Mouse (Mus musculus): ENCODE data around the gene Dock10. TPM values are rescaled to one million over a fixed set of nuclear protein-coding genes. Genes with fewer than 3 reads are reported as not detected.
"Not testable (repeated sequence)": the region's sequence is repeated elsewhere in the genome, so short reads cannot be mapped to it uniquely, and the experiment has no call there.

Gene Dock10
- polyA plus RNA-seq, 2 experiments = 8.2 to 9.1 TPM

- H3K9me3 ChIP-seq (ENCODE audit: control insufficient read depth, low read length) = no peaks in the 10 kb centered on the region
- H3K27ac ChIP-seq (replicated peaks; ENCODE audit: low read depth, low read length) = no peak overlapping the region
- H3K36me3 ChIP-seq (ENCODE audit: control insufficient read depth, insufficient read depth, low read length) = no peaks in the 10 kb centered on the region
- DNase-seq (ENCODE audit: low spot score) (no peak), ATAC-seq (ENCODE audit: low FRiP score, low read depth) (no peak)
- H3K4me2 ChIP-seq (replicated peaks; ENCODE audit: low read depth, low read length, severe bottlenecking) = no peak overlapping the region
- no peak overlapping the region for H3K4me3 ChIP-seq (replicated peaks; ENCODE audit: low read length)
- no peak for TF ChIP-seq POLR2A (IDR thresholded peaks at IDR 0.05; ENCODE audit: borderline replicate concordance, extremely low read depth, insufficient read depth, insufficient read length)
- peaks cover 10% of the 10 kb centered on the region; the same call in 1 of the 2 replicates for H3K4me1 ChIP-seq (ENCODE audit: control insufficient read depth, insufficient read depth, low read length)
- no peak overlapping the region for H3K9ac ChIP-seq (ENCODE audit: low read depth, low read length, severe bottlenecking)
- 34% methylated on average over 2 of the region's 2 CpGs for WGBS
- peaks cover 13% of the 10 kb centered on the region; the same call in 1 of the 2 replicates for H3K27me3 ChIP-seq (ENCODE audit: control insufficient read depth, insufficient read depth, low read length)
These were observed 2.3 kb downstream of the Dock10 start for GRCm38 (mm10) chr1:80756060-80756439.

- no peak for ATAC-seq (ENCODE audit: low FRiP score, low read depth)
- no peaks in the 10 kb centered on the region for H3K9me3 ChIP-seq (ENCODE audit: control insufficient read depth, low read length)
- peaks cover 10% of the 10 kb centered on the region; the same call in 1 of the 2 replicates for H3K4me1 ChIP-seq (ENCODE audit: control insufficient read depth, insufficient read depth, low read length)
- no peak for DNase-seq (ENCODE audit: low spot score)
- H3K36me3 ChIP-seq (ENCODE audit: control insufficient read depth, insufficient read depth, low read length) = no peaks in the 10 kb centered on the region
- H3K4me3 ChIP-seq (replicated peaks; ENCODE audit: low read length) = no peak overlapping the region
- H3K27me3 ChIP-seq (ENCODE audit: control insufficient read depth, insufficient read depth, low read length) = peaks cover 13% of the 10 kb centered on the region; the same call in 1 of the 2 replicates
- H3K27ac ChIP-seq (replicated peaks; ENCODE audit: low read depth, low read length) = no peak overlapping the region
- no peak for TF ChIP-seq POLR2A (IDR thresholded peaks at IDR 0.05; ENCODE audit: borderline replicate concordance, extremely low read depth, insufficient read depth, insufficient read length)
- H3K9ac ChIP-seq (ENCODE audit: low read depth, low read length, severe bottlenecking) = no peak overlapping the region
- WGBS = 71% methylated on average over 7 of the region's 7 CpGs
- no peak overlapping the region for H3K4me2 ChIP-seq (replicated peaks; ENCODE audit: low read depth, low read length, severe bottlenecking)
These were observed 2.8 kb downstream of the Dock10 start for GRCm38 (mm10) chr1:80755296-80756059.

GRCm38 (mm10) chr1:80749122-80749521 is 9.2 kb downstream of the Dock10 start:
- not testable (repeated sequence) for DNase-seq (ENCODE audit: low spot score); ATAC-seq (ENCODE audit: low FRiP score, low read depth); H3K27me3 ChIP-seq (ENCODE audit: control insufficient read depth, insufficient read depth, low read length); H3K9ac ChIP-seq (ENCODE audit: low read depth, low read length, severe bottlenecking); H3K36me3 ChIP-seq (ENCODE audit: control insufficient read depth, insufficient read depth, low read length); H3K4me1 ChIP-seq (ENCODE audit: control insufficient read depth, insufficient read depth, low read length); H3K4me3 ChIP-seq (replicated peaks; ENCODE audit: low read length); H3K9me3 ChIP-seq (ENCODE audit: control insufficient read depth, low read length); H3K27ac ChIP-seq (replicated peaks; ENCODE audit: low read depth, low read length); H3K4me2 ChIP-seq (replicated peaks; ENCODE audit: low read depth, low read length, severe bottlenecking)
- 86% methylated on average over 2 of the region's 2 CpGs for WGBS

GRCm38 (mm10) chr1:80746691-80747463 is 11.4 kb downstream of the Dock10 start:
- Histone ChIP-seq H3K4me1 (ENCODE audit: control insufficient read depth, insufficient read depth, low read length) (no peaks in the 10 kb centered on the region), H3K9me3 (ENCODE audit: control insufficient read depth, low read length) (no peaks in the 10 kb centered on the region), H3K4me2 (replicated peaks; ENCODE audit: low read depth, low read length, severe bottlenecking) (no peak overlapping the region), H3K36me3 (ENCODE audit: control insufficient read depth, insufficient read depth, low read length) (no peaks in the 10 kb centered on the region), H3K27ac (replicated peaks; ENCODE audit: low read depth, low read length) (no peak overlapping the region), H3K27me3 (ENCODE audit: control insufficient read depth, insufficient read depth, low read length) (no peaks in the 10 kb centered on the region), H3K9ac (ENCODE audit: low read depth, low read length, severe bottlenecking) (no peak overlapping the region), H3K4me3 (replicated peaks; ENCODE audit: low read length) (no peak overlapping the region)
- 82% methylated on average over 2 of the region's 2 CpGs for WGBS
- no peak for TF ChIP-seq POLR2A (IDR thresholded peaks at IDR 0.05; ENCODE audit: borderline replicate concordance, extremely low read depth, insufficient read depth, insufficient read length)
- no peak for ATAC-seq (ENCODE audit: low FRiP score, low read depth)
- DNase-seq (ENCODE audit: low spot score) = no peak

GRCm38 (mm10) chr1:80746195-80746594 is 12.1 kb downstream of the Dock10 start:
- no peaks in the 10 kb centered on the region for H3K27me3 ChIP-seq (ENCODE audit: control insufficient read depth, insufficient read depth, low read length)
- no peak overlapping the region for H3K27ac ChIP-seq (replicated peaks; ENCODE audit: low read depth, low read length)
- no peaks in the 10 kb centered on the region for H3K4me1 ChIP-seq (ENCODE audit: control insufficient read depth, insufficient read depth, low read length)
- no peak for TF ChIP-seq POLR2A (IDR thresholded peaks at IDR 0.05; ENCODE audit: borderline replicate concordance, extremely low read depth, insufficient read depth, insufficient read length)
- no peaks in the 10 kb centered on the region for H3K9me3 ChIP-seq (ENCODE audit: control insufficient read depth, low read length)
- H3K9ac ChIP-seq (ENCODE audit: low read depth, low read length, severe bottlenecking) = no peak overlapping the region
- no peak overlapping the region for H3K4me2 ChIP-seq (replicated peaks; ENCODE audit: low read depth, low read length, severe bottlenecking)
- no peak overlapping the region for H3K4me3 ChIP-seq (replicated peaks; ENCODE audit: low read length)
- no peaks in the 10 kb centered on the region for H3K36me3 ChIP-seq (ENCODE audit: control insufficient read depth, insufficient read depth, low read length)
- no peak for DNase-seq (ENCODE audit: low spot score)
- no peak for ATAC-seq (ENCODE audit: low FRiP score, low read depth)
- WGBS = 82% methylated on average over 6 of the region's 6 CpGs

All from limb, embryonic 14.5 days (tissue).